Mouse (Mus musculus): ENCODE results near the gene Pigu. TPM values are rescaled to one million over a fixed set of nuclear protein-coding genes. Genes with fewer than 3 reads are reported as not detected.

Gene Pigu
- total and polyA plus RNA-seq, 3 experiments, result 30.1 to 59.0 TPM; not detected in 1

DNA sequence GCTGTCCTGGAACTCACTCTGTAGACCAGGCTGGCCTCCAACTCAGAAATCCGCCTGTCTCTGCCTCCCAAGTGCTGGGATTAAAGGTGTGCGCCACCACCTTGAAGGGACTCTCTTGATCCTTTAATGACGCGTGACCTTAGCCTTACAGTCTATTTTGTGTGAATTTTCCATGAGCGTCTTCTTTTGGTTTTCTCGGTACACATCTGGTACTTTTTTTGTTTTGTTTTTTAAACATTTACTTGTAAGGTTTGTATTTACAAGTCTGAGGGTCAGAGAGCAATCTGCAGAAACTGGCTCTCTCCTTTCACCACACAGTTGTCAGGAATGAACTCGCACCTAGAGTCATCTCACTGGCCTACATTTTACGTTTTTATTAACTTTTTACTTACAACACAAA lies 83.6 kb downstream of the Pigu start:
- Histone ChIP-seq H3K27ac (ENCODE audit: control insufficient read depth, low read depth, low read length) (no peak overlapping the region), H3K27me3 (ENCODE audit: control insufficient read depth in 1 of 2, insufficient read depth in 2 of 2, low read length in 2 of 2) (no peaks in the 10 kb centered on the region), H3K4me1 (ENCODE audit: control insufficient read depth in 1 of 2, insufficient read depth in 2 of 2, low read length in 2 of 2) (no peaks in the 10 kb centered on the region), H3K36me3 (ENCODE audit: control insufficient read depth in 1 of 2, insufficient read depth in 2 of 2, low read length in 2 of 2) (no peaks in the 10 kb centered on the region), H3K79me2 (ENCODE audit: control insufficient read depth, insufficient read depth, low read length, poor library complexity) (no peaks in the 10 kb centered on the region), H3K9ac (ENCODE audit: control insufficient read depth, low read depth, low read length, poor library complexity, severe bottlenecking) (no peak overlapping the region), H3K9me3 (replicated peaks; ENCODE audit: insufficient read depth, low read length) (no peaks in the 10 kb centered on the region), H3K4me3 (ENCODE audit: control insufficient read depth in 1 of 2, insufficient read depth in 1 of 2, low read depth in 2 of 2, low read length in 2 of 2) (no peak overlapping the region)
- no peak for DNase-seq (ENCODE audit: low read depth, low spot score)
- TF ChIP-seq POLR2A (IDR thresholded peaks at IDR 0.05; ENCODE audit: control insufficient read depth in 1 of 2, insufficient read depth in 1 of 2, low read depth in 1 of 2, low read length in 2 of 2, poor library complexity in 1 of 2), result no peak
- TF ChIP-seq CHD1 (IDR thresholded peaks at IDR 0.05; ENCODE audit: low read depth, low read length), result no peak
- no peak for TF ChIP-seq TCF12 (IDR thresholded peaks at IDR 0.05; ENCODE audit: low read depth, low read length)
- TF ChIP-seq JUND (IDR thresholded peaks at IDR 0.05; ENCODE audit: low read depth, low read length), result no peak
- no peak for TF ChIP-seq HCFC1 (IDR thresholded peaks at IDR 0.05; ENCODE audit: low read depth, low read length)
- TF ChIP-seq ZNF384 (IDR thresholded peaks at IDR 0.05; ENCODE audit: low read depth, low read length), result no peak
- no peak for TF ChIP-seq MYB (IDR thresholded peaks at IDR 0.05; ENCODE audit: low read depth, low read length)
- no peak for TF ChIP-seq ZC3H11A (IDR thresholded peaks at IDR 0.05; ENCODE audit: low read depth, low read length)
- no peak for TF ChIP-seq UBTF (IDR thresholded peaks at IDR 0.05; ENCODE audit: borderline replicate concordance, insufficient read depth, low read depth, low read length)
- TF ChIP-seq TAL1 (IDR thresholded peaks at IDR 0.05; ENCODE audit: low read length), result no peak
- no peak for TF ChIP-seq ZKSCAN1 (IDR thresholded peaks at IDR 0.05; ENCODE audit: low read depth, low read length)
- no peak for TF ChIP-seq USF1 (IDR thresholded peaks at IDR 0.05; ENCODE audit: low read depth, low read length)
- TF ChIP-seq CTCF (IDR thresholded peaks at IDR 0.05 in 2 of 3, conservative IDR thresholded peaks at IDR 0.05 in 1 of 3; ENCODE audit: control insufficient read depth in 1 of 3, insufficient read depth in 1 of 3, low read depth in 2 of 3, low read length in 3 of 3, poor library complexity in 1 of 3, severe bottlenecking in 1 of 3), result no peak
- no peak for TF ChIP-seq CHD2 (IDR thresholded peaks at IDR 0.05; ENCODE audit: low read length)
- TF ChIP-seq KAT2A (conservative IDR thresholded peaks at IDR 0.05; ENCODE audit: low read depth, low read length), result no peak
- TF ChIP-seq TBP (IDR thresholded peaks at IDR 0.05; ENCODE audit: low read depth, low read length), result no peak
- TF ChIP-seq SMC3 (IDR thresholded peaks at IDR 0.05; ENCODE audit: low read depth, low read length), result no peak
- no peak for TF ChIP-seq EP300 (IDR thresholded peaks at IDR 0.05; ENCODE audit: low read depth in 1 of 2, low read length in 2 of 2)
- TF ChIP-seq ETS1 (IDR thresholded peaks at IDR 0.05; ENCODE audit: low read depth, low read length), result no peak

GRCm38 (mm10) chr2:155272396-155273170 lies 84.6 kb downstream of the Pigu start:
- Histone ChIP-seq H3K36me3 (ENCODE audit: control insufficient read depth in 1 of 2, insufficient read depth in 2 of 2, low read length in 2 of 2) (no peaks in the 10 kb centered on the region), H3K27me3 (ENCODE audit: control insufficient read depth in 1 of 2, insufficient read depth in 2 of 2, low read length in 2 of 2) (no peaks in the 10 kb centered on the region), H3K79me2 (ENCODE audit: control insufficient read depth, insufficient read depth, low read length, poor library complexity) (no peaks in the 10 kb centered on the region), H3K9me3 (replicated peaks; ENCODE audit: insufficient read depth, low read length) (no peaks in the 10 kb centered on the region), H3K27ac (ENCODE audit: control insufficient read depth, low read depth, low read length) (no peak overlapping the region), H3K9ac (ENCODE audit: control insufficient read depth, low read depth, low read length, poor library complexity, severe bottlenecking) (no peak overlapping the region), H3K4me3 (ENCODE audit: control insufficient read depth in 1 of 2, insufficient read depth in 1 of 2, low read depth in 2 of 2, low read length in 2 of 2) (no peak overlapping the region), H3K4me1 (ENCODE audit: control insufficient read depth in 1 of 2, insufficient read depth in 2 of 2, low read length in 2 of 2) (no peaks in the 10 kb centered on the region)
- TF ChIP-seq ETS1 (IDR thresholded peaks at IDR 0.05; ENCODE audit: low read depth, low read length), result no peak
- 0 out of 2 replicates have a peak, but pooled peaks have one; percentile 3 for TF ChIP-seq NRF1 (IDR thresholded peaks at IDR 0.05; ENCODE audit: insufficient read depth, low read depth, low read length, poor library complexity, severe bottlenecking)
- no peak for DNase-seq (ENCODE audit: low read depth, low spot score)

Measured in MEL (cell line).